Comparison of ENCODE assay signal across 8 mouse cellular contexts in the genomic region with DNA sequence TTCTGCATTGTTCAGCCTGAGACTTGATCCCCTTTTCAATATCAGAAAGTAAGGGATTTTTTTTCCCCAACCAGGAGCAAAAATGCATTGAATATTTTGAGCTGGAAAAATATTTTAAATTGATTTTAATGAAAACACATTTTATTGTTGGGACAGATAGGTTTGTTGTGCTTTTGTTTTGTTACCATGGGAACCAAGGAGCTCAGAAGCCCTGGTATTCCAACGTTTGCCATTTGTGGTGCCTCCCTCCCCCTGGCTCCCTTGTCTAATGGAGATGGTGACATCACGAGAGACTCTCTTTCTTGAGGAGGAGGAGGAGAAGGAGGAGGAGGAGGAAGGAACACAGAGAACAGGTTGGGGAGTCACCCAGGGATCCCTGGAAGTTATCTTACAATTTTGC.
DNase-seq lines count a peak whose midpoint lies in the region; ATAC-seq and TF ChIP-seq lines count a peak whose summit lies in the region.

No protein-coding gene starts in this region.

- peak; percentile 56 to 68 for DNase-seq in lung, adult 18-20 months
- no peak for DNase-seq in lung, postnatal 14 days
- DNase-seq in retina, postnatal 1 day: peak; percentile 68
- DNase-seq in spleen, adult 12 weeks (ENCODE audit: low spot score): no peak
- DNase-seq in ovary, postnatal 36 days (ENCODE audit: low spot score): no peak
- DNase-seq in layer of hippocampus, postnatal 10 days (ENCODE audit: low spot score in 2 of 2): no peak

- whole genome bisulfite sequencing in embryonic facial prominence, embryonic 15.5 days: 3% methylated on average over 2 of the region's 2 CpGs
- WGBS in intestine, postnatal 0 days: 13% methylated on average over 2 of the region's 2 CpGs

- H3K9ac ChIP-seq in embryonic facial prominence, embryonic 15.5 days: no peak overlapping the region
- no peak overlapping the region for H3K9ac ChIP-seq in intestine, postnatal 0 days (ENCODE audit: low read depth, low read length)

- no peak overlapping the region for H3K4me3 ChIP-seq in embryonic facial prominence, embryonic 15.5 days (replicated peaks)
- no peak overlapping the region for H3K4me3 ChIP-seq in intestine, postnatal 0 days (ENCODE audit: low read depth, low read length)

- H3K9me3 ChIP-seq in embryonic facial prominence, embryonic 15.5 days (replicated peaks): no peaks in the 10 kb centered on the region
- H3K9me3 ChIP-seq in intestine, postnatal 0 days (ENCODE audit: control insufficient read depth): no peaks in the 10 kb centered on the region

- TF ChIP-seq CTCF in intestine, postnatal 0 days (IDR thresholded peaks at IDR 0.05; ENCODE audit: low read depth): no peak

- peaks cover 32% of the 10 kb centered on the region for H3K36me3 ChIP-seq in embryonic facial prominence, embryonic 15.5 days
- H3K36me3 ChIP-seq in intestine, postnatal 0 days (ENCODE audit: control insufficient read depth, insufficient read depth): peaks cover 27% of the 10 kb centered on the region

- peak overlapping the region; percentile 86 for H3K27ac ChIP-seq in embryonic facial prominence, embryonic 15.5 days (replicated peaks)
- H3K27ac ChIP-seq in intestine, postnatal 0 days (ENCODE audit: low read depth, low read length): peak overlapping the region; percentile 46; the same call in 1 of the 2 replicates

- no peak for ATAC-seq in embryonic facial prominence, embryonic 15.5 days (ENCODE audit: insufficient number of reproducible peaks, low FRiP score, low TSS enrichment, low read depth)
- ATAC-seq in intestine, postnatal 0 days: peak; percentile 45; the same call in 1 of the 2 replicates

- H3K4me2 ChIP-seq in embryonic facial prominence, embryonic 15.5 days (replicated peaks): 0 out of 2 replicates have a peak overlapping the region, but pooled peaks have one; percentile 3
- H3K4me2 ChIP-seq in intestine, postnatal 0 days (replicated peaks; ENCODE audit: low read depth): 0 out of 2 replicates have a peak overlapping the region, but pooled peaks have one; percentile 2

- peaks cover 52% of the 10 kb centered on the region for H3K4me1 ChIP-seq in embryonic facial prominence, embryonic 15.5 days
- peaks cover 11% of the 10 kb centered on the region; the same call in 1 of the 2 replicates for H3K4me1 ChIP-seq in intestine, postnatal 0 days (replicated peaks; ENCODE audit: control insufficient read depth, insufficient read depth, low read length)

- no peaks in the 10 kb centered on the region for H3K27me3 ChIP-seq in embryonic facial prominence, embryonic 15.5 days
- H3K27me3 ChIP-seq in intestine, postnatal 0 days (replicated peaks; ENCODE audit: control insufficient read depth, insufficient read depth, low read length): no peaks in the 10 kb centered on the region

Comparison
In these comparisons a context has a peak if more than half of its experiments do, and no peak if none do; other contexts are left out.
1. DNase-seq: peak in lung, adult 18-20 months (2 of 2) and retina, postnatal 1 day (single experiment); none in lung, postnatal 14 days (single experiment), spleen, adult 12 weeks (single experiment), ovary, postnatal 36 days (single experiment) and layer of hippocampus, postnatal 10 days (0 of 2).